Mouse (Mus musculus): ENCODE results near the gene Hpgd.

DNA sequence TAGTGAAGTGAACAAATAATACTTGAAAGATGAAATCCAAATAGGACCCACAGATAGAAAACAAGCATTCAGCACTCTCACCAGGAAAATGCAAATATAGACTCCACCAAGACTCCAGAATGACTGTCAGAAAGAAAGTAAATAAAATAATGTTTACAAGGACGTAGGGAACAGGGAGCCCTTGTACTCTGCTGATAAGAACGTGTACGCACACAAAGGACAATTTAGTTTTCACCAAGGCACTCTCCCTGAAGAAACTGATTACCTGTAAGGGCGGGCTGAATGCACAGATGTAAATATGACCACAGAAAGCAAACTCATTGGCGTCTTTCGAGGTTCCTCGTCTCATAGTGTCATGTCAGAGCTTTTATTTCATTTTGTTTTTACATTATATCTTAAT is 10.2 kb downstream of the Hpgd start:
- TF ChIP-seq TAL1 (IDR thresholded peaks at IDR 0.05; ENCODE audit: low read length) (no peak), GATA1 (IDR thresholded peaks at IDR 0.05; ENCODE audit: low read length) (no peak)
